Mouse (Mus musculus) kidney, adult 2 months (tissue): ENCODE results near the gene Rpp25l.

Experiments used
- CTCF ChIP-seq: fragments of 200-500 bp; conservative IDR thresholded peaks from 2 replicates; pipeline ENCODE4 v1.5.1; 2011; ENCODE audit warnings: low read depth, mild to moderate bottlenecking, control low read depth, low read length, moderate library complexity, mixed read lengths; ENCODE audit not compliant: insufficient read depth, insufficient read length
- POLR2A ChIP-seq: fragments of 200-500 bp; IDR thresholded peaks from one replicate; pipeline ENCODE4 v1.6.1; 2011; ENCODE audit warnings: low read depth, low read length, control low read depth

- TF ChIP-seq CTCF (no peak), POLR2A (no peak)
Observed at GRCm38 (mm10) chr4:41681947-41682346, 31.4 kb downstream of the Rpp25l start.
